Mouse (Mus musculus): ENCODE measurements around the gene Vdr.

Gene Vdr

DNA sequence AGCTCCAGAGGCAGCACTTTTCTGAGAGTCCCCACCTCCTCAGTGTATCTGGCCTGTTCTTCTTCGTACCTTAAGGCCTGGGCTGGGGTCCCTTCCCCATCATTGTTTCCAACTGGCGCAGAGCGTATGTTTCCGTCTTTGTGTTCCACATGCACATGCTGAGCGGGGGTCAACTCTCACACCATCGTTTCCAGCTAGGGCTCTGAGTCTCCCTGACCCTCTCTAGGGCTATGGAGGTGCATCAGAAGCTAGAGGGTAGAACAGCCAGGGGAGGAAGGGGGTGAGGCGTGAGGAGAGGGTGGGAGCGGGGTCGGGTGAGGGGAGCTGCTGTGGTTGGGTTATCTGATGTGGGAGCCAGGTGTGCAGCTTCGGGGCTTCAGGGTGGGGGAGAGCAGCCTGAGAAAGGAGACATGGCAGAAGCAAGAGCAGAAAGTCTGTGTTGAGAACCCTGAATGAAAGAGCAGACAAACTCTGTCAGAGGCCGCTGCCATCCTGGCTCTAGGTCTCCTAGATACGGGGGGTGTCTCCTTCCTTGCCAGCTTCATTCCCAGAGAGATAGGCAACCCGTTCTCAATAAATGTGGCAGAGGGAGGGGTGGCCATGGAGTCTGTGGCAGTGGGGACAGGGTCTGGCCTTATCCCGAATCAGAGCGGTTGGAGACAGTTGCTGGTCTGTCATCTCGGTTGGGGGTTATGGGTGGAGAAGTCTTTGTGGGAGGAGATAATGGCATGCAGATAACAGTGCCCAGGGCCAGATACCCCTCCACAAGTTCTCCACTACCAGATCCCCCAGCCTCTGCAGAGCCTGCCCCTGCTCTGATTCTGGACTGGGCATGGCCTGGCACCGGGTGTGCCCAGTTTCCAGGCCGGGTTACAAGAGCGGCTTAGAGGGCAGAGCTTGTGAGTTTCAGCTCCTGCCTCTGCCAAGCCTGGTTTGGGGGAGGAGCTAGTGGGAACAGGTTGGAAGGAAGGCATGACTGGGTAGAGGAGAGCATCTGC lies 66.1 kb downstream of the Vdr start, which contains the start of gene Hdac7:
Gene Hdac7, minus strand, starts transcription at position 466 of the 998 bp plus-strand sequence.
- DNase-seq: peak; percentile 87 to 94

DNA sequence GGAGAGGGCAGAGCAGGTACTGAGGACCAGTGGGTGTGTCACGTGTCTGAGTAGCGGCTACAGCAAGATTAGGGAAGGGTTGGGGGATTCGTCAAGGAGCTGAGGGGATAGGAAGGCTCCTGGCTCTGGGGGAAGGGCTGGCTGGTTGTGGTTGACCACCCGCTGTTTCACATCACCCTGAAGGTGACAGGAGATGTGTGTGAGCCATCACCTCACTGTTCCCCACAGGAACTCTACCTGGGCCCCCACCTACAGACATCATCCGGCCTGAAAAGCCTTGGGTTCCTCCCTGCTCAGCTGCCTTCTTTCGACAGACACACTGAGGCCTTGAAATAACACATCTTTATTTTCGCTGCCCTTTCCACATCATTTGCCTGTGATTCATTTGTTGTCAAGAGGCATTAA lies 67.2 kb downstream of the Vdr start:
- DNase-seq: peak; percentile 70 to 74

- peak; percentile 74 to 80 for DNase-seq
These were observed 68.4 kb downstream of the Vdr start for GRCm38 (mm10) chr15:97842058-97842457.

DNA sequence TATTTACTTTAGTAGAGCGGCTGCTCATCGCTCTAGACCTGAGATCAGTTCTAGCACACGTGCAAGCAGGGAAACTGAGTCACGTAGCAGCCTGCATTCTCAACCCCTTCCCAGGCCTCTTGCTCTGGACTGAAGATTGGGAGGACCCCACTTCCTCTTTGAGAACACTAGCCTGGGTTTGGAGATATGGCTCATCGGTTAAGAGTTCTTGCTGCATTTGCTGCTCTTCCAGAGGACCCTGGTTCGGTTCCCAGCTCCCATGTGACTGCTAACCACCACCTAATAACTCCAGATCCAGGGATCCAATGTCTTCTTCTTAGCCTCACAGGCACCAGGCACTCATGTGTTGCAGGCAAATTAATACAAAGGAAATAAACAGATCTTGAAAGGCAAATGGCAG lies 69.0 kb downstream of the Vdr start:
- DNase-seq: peak in 1 of 2 experiments; percentile 27

- peak in 1 of 2 experiments; percentile 10 for DNase-seq
These were observed 69.6 kb downstream of the Vdr start for GRCm38 (mm10) chr15:97840781-97841180.

DNA sequence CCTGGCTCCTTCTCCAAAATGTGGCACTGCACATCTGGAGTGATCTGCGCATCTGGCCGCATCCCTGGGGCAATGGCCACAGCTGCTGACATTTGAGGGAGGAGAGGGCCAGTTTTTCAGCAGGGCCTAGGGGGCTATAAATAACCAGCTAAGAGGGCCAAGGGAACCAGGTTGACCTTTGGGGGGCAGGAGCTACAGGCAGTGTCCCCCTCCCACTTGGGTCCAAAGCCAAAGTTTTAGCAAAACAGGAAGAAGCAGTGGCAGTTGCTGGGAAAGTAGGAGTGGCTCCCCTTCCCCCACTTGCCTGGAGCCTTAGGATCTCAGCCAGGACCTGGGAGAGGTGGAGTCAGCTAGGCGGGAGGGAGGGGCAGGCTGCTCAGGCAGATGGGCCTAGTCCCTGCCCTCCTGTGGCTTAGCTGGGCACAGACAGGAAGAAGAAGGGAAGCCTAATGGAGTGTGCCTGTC lies 70.4 kb downstream of the Vdr start:
- peak in 1 of 2 experiments; percentile 56 for DNase-seq

GRCm38 (mm10) chr15:97839473-97839872 lies 71.0 kb downstream of the Vdr start:
- peak in 1 of 2 experiments; percentile 43 for DNase-seq

- peak in 1 of 2 experiments; percentile 6 for DNase-seq
These were observed 71.4 kb downstream of the Vdr start for GRCm38 (mm10) chr15:97839012-97839411.

GRCm38 (mm10) chr15:97838395-97838794 lies 72.0 kb downstream of the Vdr start:
- peak in 1 of 2 experiments; percentile 26 for DNase-seq

- peak in 1 of 2 experiments; percentile 58 for DNase-seq
These were observed 72.9 kb downstream of the Vdr start for GRCm38 (mm10) chr15:97837491-97838061.

DNA sequence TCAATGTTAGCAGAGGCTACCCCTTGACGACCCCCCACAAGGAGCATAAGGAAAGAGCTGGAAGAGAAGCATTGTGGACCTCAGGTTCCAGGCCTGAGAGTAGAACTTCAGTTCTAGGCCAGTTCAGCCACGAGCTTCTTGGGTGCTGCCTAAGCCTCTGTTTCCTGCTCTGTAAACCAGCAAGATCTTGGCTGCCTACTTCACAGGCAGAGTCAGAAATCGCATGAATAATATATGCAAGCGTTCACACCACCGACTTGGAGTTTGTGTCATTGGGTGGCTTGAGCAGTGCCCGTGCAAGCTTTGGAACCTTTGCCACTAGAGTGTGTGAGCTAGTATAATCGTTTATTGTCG lies 73.6 kb downstream of the Vdr start:
- DNase-seq: no peak

GRCm38 (mm10) chr15:97836153-97836893 lies 74.1 kb downstream of the Vdr start:
- peak; percentile 79 to 84 for DNase-seq

DNA sequence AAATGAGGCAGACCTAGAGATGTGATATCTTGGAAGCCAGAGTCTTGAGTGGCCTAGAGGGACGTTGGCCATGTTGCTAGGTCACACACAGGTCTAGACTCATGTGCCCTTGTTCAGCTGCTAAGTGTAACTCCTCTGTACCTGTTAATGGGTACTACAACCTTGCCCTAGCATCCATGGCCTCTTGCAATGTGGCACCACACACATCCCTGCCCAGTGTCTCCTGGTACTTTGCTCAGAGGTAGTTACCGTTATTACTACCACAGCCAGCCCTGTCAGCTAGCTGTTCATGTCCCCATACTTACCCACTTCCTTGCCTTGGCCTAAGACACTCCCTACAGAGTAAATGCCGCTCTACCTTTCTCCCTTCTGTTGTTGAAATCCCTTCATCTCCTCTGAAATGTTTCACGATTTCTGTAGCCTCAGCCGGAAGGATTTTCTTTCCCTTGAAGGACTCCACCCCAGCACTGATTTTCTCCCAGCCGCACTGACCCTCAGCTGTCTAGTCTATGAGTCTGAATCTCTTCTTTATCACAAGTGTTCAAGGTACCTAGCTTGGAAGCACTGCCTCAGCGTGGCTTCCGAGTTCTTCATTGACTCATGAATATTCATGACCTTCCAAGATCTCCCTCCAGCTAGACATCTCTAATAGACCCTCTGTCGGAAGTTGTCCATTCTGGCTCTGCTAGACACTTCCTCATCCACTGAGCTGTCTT lies 77.5 kb downstream of the Vdr start:
- peak in 1 of 2 experiments; percentile 23 for DNase-seq

DNA sequence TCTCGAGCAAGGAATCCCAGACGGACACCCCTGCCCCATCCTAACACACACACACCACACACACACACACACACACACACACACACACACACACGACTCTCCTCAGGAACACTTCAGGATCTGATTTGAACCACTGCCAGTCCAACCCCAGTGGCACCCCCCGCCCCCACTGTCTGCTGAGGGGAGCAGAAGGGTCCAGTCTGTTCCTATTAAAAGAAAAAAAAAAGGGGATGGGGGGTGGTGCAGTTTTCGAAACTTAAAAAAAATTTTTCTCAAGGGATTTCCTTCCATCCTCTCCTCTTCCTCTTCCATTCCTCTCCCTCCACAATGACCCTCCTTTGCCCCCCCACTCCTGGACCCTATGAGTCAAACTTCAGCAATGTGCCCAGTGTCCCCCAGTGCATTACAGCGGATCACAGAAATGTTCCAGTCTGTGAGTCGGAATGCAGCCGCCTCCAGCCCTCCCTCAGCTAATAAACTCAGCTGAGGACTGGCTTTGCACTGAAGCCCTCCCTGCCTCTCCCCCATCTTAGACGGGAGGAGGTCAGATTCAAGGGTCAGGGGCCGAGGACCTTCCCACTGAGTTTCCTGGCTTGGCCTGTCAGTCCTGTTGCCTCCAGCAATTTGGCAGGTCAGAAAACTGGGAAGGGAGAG lies 78.3 kb downstream of the Vdr start:
- peak in 1 of 2 experiments; percentile 33 for DNase-seq

GRCm38 (mm10) chr15:97831242-97831986 lies 79.0 kb downstream of the Vdr start:
- DNase-seq: peak; percentile 71 to 74

GRCm38 (mm10) chr15:97830788-97831241 lies 79.6 kb downstream of the Vdr start:
- peak; percentile 61 to 67 for DNase-seq

DNA sequence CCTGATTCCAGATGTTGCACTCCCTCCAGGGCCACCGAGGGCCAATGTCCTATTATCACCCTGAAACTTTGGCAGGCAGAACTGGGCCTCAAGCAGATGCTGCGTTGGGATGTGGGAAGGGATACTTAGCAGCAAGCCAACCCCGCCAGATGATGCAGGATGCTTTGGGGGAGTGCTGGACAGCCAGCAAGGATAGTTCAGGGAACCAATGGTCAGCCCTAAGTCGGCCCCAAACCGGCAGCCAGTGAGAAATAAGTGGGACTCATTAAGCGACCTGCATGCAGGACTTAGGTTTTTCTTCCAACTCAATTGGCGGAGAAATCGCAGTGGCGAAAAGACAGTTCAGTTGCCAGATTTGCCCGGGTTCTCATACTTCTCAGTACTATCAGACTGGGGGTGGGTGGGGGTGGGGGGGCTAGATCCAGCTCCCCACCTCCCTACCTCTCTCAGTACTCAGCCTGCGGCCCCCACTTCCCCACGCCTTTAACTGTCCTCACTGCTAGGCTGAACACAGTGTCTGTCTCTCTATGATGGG lies 80.1 kb downstream of the Vdr start:
- DNase-seq: no peak

DNA sequence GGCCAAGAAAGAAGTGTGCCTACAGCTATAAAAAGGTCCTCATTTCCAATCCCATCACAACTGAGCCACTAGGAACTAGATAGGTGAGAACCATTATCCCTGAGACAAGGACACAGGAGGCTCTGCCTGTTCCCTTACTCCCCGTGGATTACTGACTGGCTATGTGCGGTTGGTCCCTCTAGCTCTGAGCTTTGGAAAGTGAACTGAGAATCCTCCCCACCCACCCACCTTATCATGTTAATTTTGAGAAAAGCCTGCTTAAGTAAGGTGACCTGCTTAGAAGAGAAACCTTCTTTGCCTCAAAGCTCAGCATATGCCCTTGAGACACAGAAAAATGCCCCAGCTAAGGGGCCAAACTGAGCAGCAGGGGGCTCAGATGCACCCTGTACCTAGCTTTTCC lies 81.0 kb downstream of the Vdr start:
- no peak for DNase-seq

DNA sequence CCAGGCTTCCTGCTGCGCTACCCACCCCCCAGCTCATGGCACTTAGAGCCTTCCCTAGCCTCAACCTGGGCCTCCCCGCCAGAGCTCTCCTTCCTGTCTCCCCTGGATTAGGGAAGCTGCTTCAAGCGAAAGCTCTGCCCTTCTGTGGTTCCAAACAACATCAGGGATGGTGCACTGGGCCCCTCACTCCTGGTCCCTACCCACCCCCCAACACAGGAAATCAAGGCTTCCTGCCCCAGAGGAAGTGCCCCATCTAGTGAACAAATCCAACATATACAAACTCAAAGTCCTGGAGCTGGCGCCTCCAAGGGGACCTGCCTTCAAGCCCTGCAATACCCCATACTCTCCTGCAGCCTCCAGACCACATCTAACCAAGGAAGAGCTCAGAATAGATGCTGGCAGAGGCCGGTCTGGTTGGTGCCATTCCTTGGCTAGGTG lies 81.5 kb downstream of the Vdr start:
- peak; percentile 60 to 65 for DNase-seq

DNA sequence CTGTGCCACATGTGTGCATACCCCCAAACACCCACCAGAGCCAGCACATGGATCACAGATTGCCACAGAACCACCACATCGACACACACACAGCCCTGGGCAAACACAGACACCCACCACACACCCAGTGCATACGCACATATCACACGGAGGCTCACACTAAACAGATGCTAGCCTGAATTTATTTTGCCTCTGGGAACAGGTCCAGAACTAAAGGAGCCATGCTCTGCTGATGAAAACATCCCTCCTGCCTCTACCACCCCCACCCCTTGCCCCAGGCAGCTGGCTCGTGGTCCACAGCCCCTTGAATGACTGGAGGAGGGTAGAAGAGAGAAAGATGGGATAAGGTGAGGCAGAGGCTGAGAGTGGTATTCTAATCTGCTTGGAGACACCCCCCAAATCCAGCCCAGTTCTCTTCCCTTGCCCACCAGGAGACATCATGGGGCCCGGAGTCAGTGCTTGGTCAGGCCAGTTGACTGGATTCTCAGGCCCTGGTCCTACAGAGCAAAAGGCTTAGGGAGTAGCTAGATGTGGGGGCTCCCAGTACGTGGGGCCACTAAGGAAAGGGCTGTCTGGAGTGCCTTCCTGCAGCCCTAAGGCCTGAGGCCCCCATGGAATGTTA lies 82.1 kb downstream of the Vdr start:
- DNase-seq: no peak
